Comparison of ENCODE assay signal across 8 mouse cellular contexts in the genomic region with DNA sequence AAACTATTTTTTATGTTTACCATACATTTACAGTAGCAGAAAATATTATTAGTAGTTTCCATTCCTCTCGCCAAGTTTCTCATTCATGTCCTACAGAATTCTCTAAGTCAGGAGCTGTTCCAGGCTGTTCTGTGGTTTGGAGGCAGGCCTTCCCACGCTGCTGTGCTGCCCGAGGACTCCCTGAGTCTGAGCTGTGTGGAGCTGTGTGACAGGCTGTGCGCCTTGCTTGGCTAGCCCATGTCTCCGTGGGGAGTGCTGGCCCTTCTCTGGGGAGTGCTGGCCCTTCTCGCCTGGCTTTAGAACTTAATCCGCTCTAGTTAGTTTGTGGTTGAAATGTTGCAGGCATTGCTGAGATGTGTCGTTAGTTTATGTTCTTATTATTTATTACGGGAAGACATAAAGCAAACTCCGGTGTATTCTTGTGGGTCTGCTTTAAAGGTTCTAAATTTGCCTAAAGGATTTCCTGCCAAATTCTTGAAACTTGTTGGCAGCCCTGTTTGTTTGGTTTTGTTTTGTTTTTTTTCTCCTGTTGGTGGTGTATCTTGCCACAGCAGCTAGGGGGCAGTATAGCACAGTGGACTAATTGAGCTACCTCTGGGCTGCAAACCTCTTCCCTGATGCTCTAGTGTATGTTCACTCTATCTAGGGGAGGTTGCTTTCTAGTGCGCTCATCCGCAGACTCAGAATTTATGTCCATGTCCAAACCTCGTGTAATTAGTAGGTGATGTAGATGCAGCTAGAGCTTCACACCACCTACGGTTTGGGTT. TPM values are rescaled to one million over a fixed set of nuclear protein-coding genes. Genes with fewer than 3 reads are reported as not detected.
DNase-seq lines count a peak whose midpoint lies in the region; ATAC-seq and TF ChIP-seq lines count a peak whose summit lies in the region.

No protein-coding gene starts in this region.

- no peak for ATAC-seq in forebrain, embryonic 11.5 days (replicated peaks; ENCODE audit: low FRiP score)
- ATAC-seq in forebrain, embryonic 13.5 days: no peak
- ATAC-seq in hematopoietic stem cell, adult 5-6 weeks (replicated peaks in 1 of 2; ENCODE audit: insufficient read depth in 1 of 2, low FRiP score in 2 of 2, low TSS enrichment in 1 of 2, low read depth in 1 of 2, poor library complexity in 2 of 2, severe bottlenecking in 2 of 2): peak; percentile 42 to 64; a peak in 3 of 4 replicates
- ATAC-seq in liver, embryonic 14.5 days (ENCODE audit: insufficient read depth): no peak

- H3K4me3 ChIP-seq in forebrain, embryonic 11.5 days (ENCODE audit: low read depth, low read length): no peak overlapping the region
- H3K4me3 ChIP-seq in forebrain, embryonic 13.5 days: no peak overlapping the region
- no peak overlapping the region for H3K4me3 ChIP-seq in liver, embryonic 14.5 days (ENCODE audit: insufficient read depth in 1 of 2, low read depth in 2 of 2, low read length in 2 of 2)

- peak; percentile 84 for TF ChIP-seq CTCF in liver, embryonic 14.5 days (IDR thresholded peaks at IDR 0.05; ENCODE audit: low read depth)

- H3K27me3 ChIP-seq in forebrain, embryonic 11.5 days (ENCODE audit: control insufficient read depth, insufficient read depth, low read length): no peaks in the 10 kb centered on the region
- H3K27me3 ChIP-seq in forebrain, embryonic 13.5 days: no peaks in the 10 kb centered on the region
- no peaks in the 10 kb centered on the region for H3K27me3 ChIP-seq in liver, embryonic 14.5 days (ENCODE audit: control insufficient read depth, insufficient read depth, low read length)

- H3K9me3 ChIP-seq in forebrain, embryonic 11.5 days (ENCODE audit: control insufficient read depth, low read length): no peaks in the 10 kb centered on the region
- H3K9me3 ChIP-seq in forebrain, embryonic 13.5 days (replicated peaks): no peaks in the 10 kb centered on the region
- no peaks in the 10 kb centered on the region for H3K9me3 ChIP-seq in liver, embryonic 14.5 days (ENCODE audit: control insufficient read depth, low read length)

- H3K4me2 ChIP-seq in forebrain, embryonic 11.5 days (ENCODE audit: low read depth, low read length, severe bottlenecking): no peak overlapping the region
- no peak overlapping the region for H3K4me2 ChIP-seq in forebrain, embryonic 13.5 days
- no peak overlapping the region for H3K4me2 ChIP-seq in liver, embryonic 14.5 days (ENCODE audit: low read depth)

- TF ChIP-seq EP300 in liver, embryonic 14.5 days (IDR thresholded peaks at IDR 0.05; ENCODE audit: low read depth): no peak

- H3K4me1 ChIP-seq in forebrain, embryonic 11.5 days (replicated peaks; ENCODE audit: control insufficient read depth, insufficient read depth, low read length): peaks cover 15% of the 10 kb centered on the region
- H3K4me1 ChIP-seq in forebrain, embryonic 13.5 days: peaks cover 62% of the 10 kb centered on the region
- H3K4me1 ChIP-seq in liver, embryonic 14.5 days (replicated peaks; ENCODE audit: control insufficient read depth in 2 of 2, insufficient read depth in 2 of 2, low read length in 1 of 2): peaks cover 4 to 24% of the 10 kb centered on the region in 2 experiments; a peak in 3 of 4 replicates

- H3K9ac ChIP-seq in forebrain, embryonic 11.5 days (ENCODE audit: low read length): no peak overlapping the region
- no peak overlapping the region for H3K9ac ChIP-seq in forebrain, embryonic 13.5 days
- no peak overlapping the region for H3K9ac ChIP-seq in liver, embryonic 14.5 days (replicated peaks)

- H3K36me3 ChIP-seq in forebrain, embryonic 11.5 days (ENCODE audit: control insufficient read depth, insufficient read depth, low read length): no peaks in the 10 kb centered on the region
- no peaks in the 10 kb centered on the region for H3K36me3 ChIP-seq in forebrain, embryonic 13.5 days (ENCODE audit: poor library complexity, severe bottlenecking)
- peaks cover 3% of the 10 kb centered on the region; the same call in 1 of the 2 replicates for H3K36me3 ChIP-seq in liver, embryonic 14.5 days (replicated peaks; ENCODE audit: control insufficient read depth, insufficient read depth, low read depth)

- 60% methylated on average over 14 of the region's 14 CpGs for WGBS in forebrain, embryonic 11.5 days
- 59% methylated on average over 14 of the region's 14 CpGs for WGBS in forebrain, embryonic 13.5 days
- WGBS in liver, embryonic 14.5 days (ENCODE audit: insufficient replicate concordance): 58% methylated on average over 14 of the region's 14 CpGs

- H3K27ac ChIP-seq in forebrain, embryonic 11.5 days (ENCODE audit: low read depth, low read length): no peak overlapping the region
- H3K27ac ChIP-seq in forebrain, embryonic 13.5 days: no peak overlapping the region
- H3K27ac ChIP-seq in liver, embryonic 14.5 days: no peak overlapping the region

- DNase-seq in forebrain, embryonic 11.5 days (ENCODE audit: low spot score): peak; percentile 67
- DNase-seq in 3T3-L1 (ENCODE audit: low read depth, low spot score): peak; percentile 87
- peak; percentile 52 to 57 for DNase-seq in adrenal gland, adult 18-20 months (ENCODE audit: low spot score in 2 of 2)
- DNase-seq in embryo, embryonic 11 days: peak; percentile 76
- DNase-seq in liver, embryonic 14.5 days (ENCODE audit: low read depth in 3 of 3, low spot score in 3 of 3): peak; percentile 23 to 51 (median 25)
- DNase-seq in right cerebral cortex, postnatal 14 days: peak; percentile 50

RNA-seq across cellular contexts. Expression of gene Med13l, which starts 34.2 kb away (rescaled TPM):
- polyA plus RNA-seq in forebrain, embryonic 11.5 days (2014; fragmentation: Nextera tagmentation; extraction: Ambion mirVana): 15.1 and 15.5 TPM in 2 replicates
- 17.8 and 18.6 TPM in 2 replicates for polyA plus RNA-seq in forebrain, embryonic 13.5 days (2015; fragmentation: Nextera tagmentation; extraction: Ambion mirVana)
- 10 to 100 TPM; 33.9 to 38.2 TPM for total RNA-seq in adrenal gland, adult 18-20 months (2021)
- total RNA-seq in hematopoietic stem cell, adult 5-6 weeks (2017): 55.4 and 56.2 TPM in 2 replicates
- 6.4 and 7.1 TPM in 2 replicates for polyA plus RNA-seq in liver, embryonic 14.5 days (2012; rRNA removed)
- polyA plus RNA-seq in liver, embryonic 14.5 days (2014; fragmentation: Nextera tagmentation; extraction: Ambion mirVana): 9.9 and 10.7 TPM in 2 replicates

Comparison
In these comparisons a context has a peak if more than half of its experiments do, and no peak if none do; other contexts are left out.
1. ATAC-seq: peak in hematopoietic stem cell, adult 5-6 weeks (2 of 2); none in forebrain, embryonic 11.5 days (single experiment), forebrain, embryonic 13.5 days (single experiment) and liver, embryonic 14.5 days (single experiment).
2. DNase-seq: peak in every context shown above with its lines; median percentile 87 in 3T3-L1; 76 in embryo, embryonic 11 days; 67 in forebrain, embryonic 11.5 days; 54 in adrenal gland, adult 18-20 months; 50 in right cerebral cortex, postnatal 14 days; 25 in liver, embryonic 14.5 days.